Mouse (Mus musculus): ENCODE data around the gene Syt11.

- no peak for TF ChIP-seq CTCF (IDR thresholded peaks at IDR 0.05; ENCODE audit: borderline replicate concordance, extremely low read depth, insufficient read depth, insufficient read length)
- TF ChIP-seq POLR2A (IDR thresholded peaks at IDR 0.05; ENCODE audit: borderline replicate concordance, extremely low read depth, insufficient read depth, insufficient read length, poor library complexity, severe bottlenecking) = no peak
Observed at GRCm38 (mm10) chr3:88758045-88758500, 16.9 kb downstream of the Syt11 start.
